ENCODE assay signal across 7 mouse cellular contexts in genomic region chr14:41004201-41005141, GRCm38 (mm10). TPM values are rescaled to one million over a fixed set of nuclear protein-coding genes. Genes with fewer than 3 reads are reported as not detected.
DNase-seq lines count a peak whose midpoint lies in the region; ATAC-seq and TF ChIP-seq lines count a peak whose summit lies in the region.

No protein-coding gene starts in this region.

- 0 out of 2 replicates have a peak, but pooled peaks cover 3% of the 10 kb centered on the region for H3K4me1 ChIP-seq in embryonic facial prominence, embryonic 11.5 days (ENCODE audit: control insufficient read depth, insufficient read depth, low read length)
- H3K4me1 ChIP-seq in heart, postnatal 0 days (ENCODE audit: control insufficient read depth, insufficient read depth), result no peaks in the 10 kb centered on the region; the same call in 1 of the 2 replicates
- 0 out of 2 replicates have a peak, but pooled peaks cover 3% of the 10 kb centered on the region for H3K4me1 ChIP-seq in midbrain, postnatal 0 days (ENCODE audit: insufficient read depth, low read length)

- H3K9ac ChIP-seq in embryonic facial prominence, embryonic 11.5 days (replicated peaks; ENCODE audit: low read length), result 0 out of 2 replicates have a peak overlapping the region, but pooled peaks have one; percentile 34
- H3K9ac ChIP-seq in heart, postnatal 0 days (replicated peaks; ENCODE audit: low read depth, low read length), result no peak overlapping the region
- H3K9ac ChIP-seq in midbrain, postnatal 0 days (replicated peaks; ENCODE audit: low read length, poor library complexity, severe bottlenecking), result no peak overlapping the region

- H3K36me3 ChIP-seq in embryonic facial prominence, embryonic 11.5 days (replicated peaks; ENCODE audit: control insufficient read depth, insufficient read depth, low read depth, low read length), result no peaks in the 10 kb centered on the region; the same call in 1 of the 2 replicates
- H3K36me3 ChIP-seq in heart, postnatal 0 days (replicated peaks; ENCODE audit: control insufficient read depth, insufficient read depth, low read length), result no peaks in the 10 kb centered on the region
- peaks cover 16% of the 10 kb centered on the region for H3K36me3 ChIP-seq in midbrain, postnatal 0 days (ENCODE audit: insufficient read depth, low read length)

- H3K27me3 ChIP-seq in embryonic facial prominence, embryonic 11.5 days (ENCODE audit: control insufficient read depth, insufficient read depth, low read length), result no peaks in the 10 kb centered on the region
- H3K27me3 ChIP-seq in heart, postnatal 0 days (ENCODE audit: control insufficient read depth, insufficient read depth, low read length), result no peaks in the 10 kb centered on the region
- H3K27me3 ChIP-seq in midbrain, postnatal 0 days (ENCODE audit: insufficient read depth, low read length), result no peaks in the 10 kb centered on the region

- no peaks in the 10 kb centered on the region for H3K9me3 ChIP-seq in embryonic facial prominence, embryonic 11.5 days (replicated peaks; ENCODE audit: control insufficient read depth, low read length)
- no peaks in the 10 kb centered on the region for H3K9me3 ChIP-seq in heart, postnatal 0 days (replicated peaks; ENCODE audit: control insufficient read depth, low read length)
- H3K9me3 ChIP-seq in midbrain, postnatal 0 days (ENCODE audit: low read length), result no peaks in the 10 kb centered on the region

- no peak for TF ChIP-seq EP300 in heart, postnatal 0 days (IDR thresholded peaks at IDR 0.05; ENCODE audit: low read depth)

- 11% methylated on average over 22 of the region's 22 CpGs for WGBS in embryonic facial prominence, embryonic 11.5 days
- 36% methylated on average over 22 of the region's 22 CpGs for WGBS in heart, postnatal 0 days
- 19% methylated on average over 22 of the region's 22 CpGs for WGBS in midbrain, postnatal 0 days

- DNase-seq in adrenal gland, postnatal 25 days, result peak; percentile 76
- DNase-seq in embryonic facial prominence, embryonic 11.5 days (ENCODE audit: low spot score), result peak; percentile 41
- DNase-seq in heart, postnatal 0 days (ENCODE audit: low spot score), result no peak
- DNase-seq in kidney, postnatal 36 days, result peak; percentile 90 to 95
- DNase-seq in midbrain, postnatal 0 days (ENCODE audit: low spot score), result peak; percentile 11
- no peak for DNase-seq in frontal cortex, postnatal 14 days (ENCODE audit: low spot score in 2 of 2)
- no peak for DNase-seq in frontal cortex, postnatal 25 days (ENCODE audit: low spot score in 2 of 2)

- ATAC-seq in embryonic facial prominence, embryonic 11.5 days (replicated peaks; ENCODE audit: insufficient number of reproducible peaks, low FRiP score, low TSS enrichment, low read depth), result no peak
- ATAC-seq in heart, postnatal 0 days (ENCODE audit: insufficient read depth, low read depth), result no peak
- ATAC-seq in midbrain, postnatal 0 days (ENCODE audit: low FRiP score), result no peak

- no peak overlapping the region for H3K4me3 ChIP-seq in embryonic facial prominence, embryonic 11.5 days (ENCODE audit: low read depth, low read length)
- no peak overlapping the region for H3K4me3 ChIP-seq in heart, postnatal 0 days (ENCODE audit: low read depth, low read length)
- no peak overlapping the region for H3K4me3 ChIP-seq in midbrain, postnatal 0 days (ENCODE audit: low read depth, low read length)

- H3K4me2 ChIP-seq in embryonic facial prominence, embryonic 11.5 days (ENCODE audit: low read depth, low read length), result 0 out of 2 replicates have a peak overlapping the region, but pooled peaks have one; percentile 19
- H3K4me2 ChIP-seq in heart, postnatal 0 days (ENCODE audit: low read depth, low read length), result peak overlapping the region; percentile 19; the same call in 1 of the 2 replicates
- H3K4me2 ChIP-seq in midbrain, postnatal 0 days (ENCODE audit: low read depth, low read length, poor library complexity, severe bottlenecking), result 0 out of 2 replicates have a peak overlapping the region, but pooled peaks have one; percentile 3

- H3K27ac ChIP-seq in embryonic facial prominence, embryonic 11.5 days (replicated peaks; ENCODE audit: low read depth, low read length), result no peak overlapping the region
- H3K27ac ChIP-seq in heart, postnatal 0 days (ENCODE audit: low read depth), result no peak overlapping the region
- H3K27ac ChIP-seq in midbrain, postnatal 0 days (ENCODE audit: low read depth, low read length), result no peak overlapping the region

- no peak for TF ChIP-seq CTCF in heart, postnatal 0 days (IDR thresholded peaks at IDR 0.05; ENCODE audit: low read depth)
- no peak for TF ChIP-seq CTCF in midbrain, postnatal 0 days (IDR thresholded peaks at IDR 0.05)

RNA-seq across cellular contexts. Expression of gene Fam213a, which starts 9.1 kb away (rescaled TPM):
- total RNA-seq in adrenal gland, postnatal 25 days (2021), result 58.3 and 81.5 TPM in 2 replicates
- polyA plus RNA-seq in embryonic facial prominence, embryonic 11.5 days (2014; fragmentation: Nextera tagmentation; extraction: Ambion mirVana), result 33.1 and 42.1 TPM in 2 replicates
- 6.6 and 9.4 TPM in 2 replicates for total RNA-seq in heart, postnatal 0 days (2014; rRNA removed; ENCODE audit: low replicate concordance)
- polyA plus RNA-seq in heart, postnatal 0 days (2015; fragmentation: Nextera tagmentation; extraction: Ambion mirVana), result 23.8 and 25.7 TPM in 2 replicates
- total RNA-seq in midbrain, postnatal 0 days (2014; rRNA removed), result 50.0 and 66.3 TPM in 2 replicates
- polyA plus RNA-seq in midbrain, postnatal 0 days (2015; fragmentation: Nextera tagmentation; extraction: Ambion mirVana), result 110 and 124 TPM in 2 replicates

RNA-seq across cellular contexts. Expression of gene Tspan14, which starts 37.9 kb away (rescaled TPM):
- 24.7 and 31.1 TPM in 2 replicates for total RNA-seq in adrenal gland, postnatal 25 days (2021)
- polyA plus RNA-seq in embryonic facial prominence, embryonic 11.5 days (2014; fragmentation: Nextera tagmentation; extraction: Ambion mirVana), result 92.5 and 95.0 TPM in 2 replicates
- total RNA-seq in heart, postnatal 0 days (2014; rRNA removed; ENCODE audit: low replicate concordance), result 15.6 and 30.2 TPM in 2 replicates
- polyA plus RNA-seq in heart, postnatal 0 days (2015; fragmentation: Nextera tagmentation; extraction: Ambion mirVana), result 21.6 and 23.8 TPM in 2 replicates
- total RNA-seq in midbrain, postnatal 0 days (2014; rRNA removed), result 31.2 and 31.8 TPM in 2 replicates
- 28.3 and 31.3 TPM in 2 replicates for polyA plus RNA-seq in midbrain, postnatal 0 days (2015; fragmentation: Nextera tagmentation; extraction: Ambion mirVana)

Comparison
In these comparisons a context has a peak if more than half of its experiments do, and no peak if none do; other contexts are left out.
1. DNase-seq: peak in adrenal gland, postnatal 25 days (single experiment), embryonic facial prominence, embryonic 11.5 days (single experiment), kidney, postnatal 36 days (2 of 2) and midbrain, postnatal 0 days (single experiment); none in heart, postnatal 0 days (single experiment), frontal cortex, postnatal 14 days (0 of 2) and frontal cortex, postnatal 25 days (0 of 2).
2. Peak in every context shown above with its lines, with median percentiles within 50 percentile points of each other: H3K4me2 ChIP-seq.